Mouse (Mus musculus): ENCODE data around the gene Atp5c1. TPM values are rescaled to one million over a fixed set of nuclear protein-coding genes. Genes with fewer than 3 reads are reported as not detected.

The Atp5c1 gene
- polyA plus RNA-seq, 1 experiment: 334 TPM

GRCm38 (mm10) chr2:10094327-10095100 is 14.2 kb upstream of the Atp5c1 start:
- no peak for TF ChIP-seq POLR2A (IDR thresholded peaks at IDR 0.05; ENCODE audit: borderline replicate concordance, extremely low read depth, insufficient read depth, insufficient read length, poor library complexity, severe bottlenecking)
- no peak for TF ChIP-seq CTCF (IDR thresholded peaks at IDR 0.05; ENCODE audit: borderline replicate concordance, extremely low read depth, insufficient read depth, insufficient read length)
- no peak for DNase-seq (ENCODE audit: low read depth)

DNA sequence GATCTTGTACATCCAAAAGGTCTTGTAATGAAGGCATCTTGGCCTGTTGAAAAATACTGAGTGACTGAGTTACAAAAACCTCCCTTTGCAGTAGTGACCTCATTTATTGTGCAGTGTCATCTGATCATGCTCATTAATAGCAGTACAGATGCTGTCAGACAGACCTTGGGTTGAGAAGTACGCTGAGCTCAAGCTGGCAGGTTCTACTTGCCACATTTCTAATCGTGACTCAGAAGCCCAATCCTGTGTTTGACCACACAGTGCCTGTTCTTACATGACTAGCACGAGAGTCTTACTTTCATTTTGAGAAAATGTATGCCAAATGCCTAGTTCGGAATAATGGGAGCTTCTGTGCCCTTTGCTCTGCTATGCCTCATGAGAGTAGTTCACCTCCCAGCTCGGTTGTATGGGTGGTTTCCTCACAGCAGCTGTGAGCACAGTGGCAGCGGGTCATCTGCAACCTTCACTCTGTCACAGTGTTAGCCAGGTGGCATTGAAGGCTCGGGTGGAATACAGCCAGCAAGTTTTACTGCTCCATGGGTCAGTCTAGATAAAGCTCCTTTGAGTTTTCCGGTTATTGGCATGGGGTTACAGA is 7.0 kb upstream of the Atp5c1 start:
- TF ChIP-seq CTCF (IDR thresholded peaks at IDR 0.05; ENCODE audit: borderline replicate concordance, extremely low read depth, insufficient read depth, insufficient read length) (no peak), POLR2A (IDR thresholded peaks at IDR 0.05; ENCODE audit: borderline replicate concordance, extremely low read depth, insufficient read depth, insufficient read length, poor library complexity, severe bottlenecking) (no peak)

DNA sequence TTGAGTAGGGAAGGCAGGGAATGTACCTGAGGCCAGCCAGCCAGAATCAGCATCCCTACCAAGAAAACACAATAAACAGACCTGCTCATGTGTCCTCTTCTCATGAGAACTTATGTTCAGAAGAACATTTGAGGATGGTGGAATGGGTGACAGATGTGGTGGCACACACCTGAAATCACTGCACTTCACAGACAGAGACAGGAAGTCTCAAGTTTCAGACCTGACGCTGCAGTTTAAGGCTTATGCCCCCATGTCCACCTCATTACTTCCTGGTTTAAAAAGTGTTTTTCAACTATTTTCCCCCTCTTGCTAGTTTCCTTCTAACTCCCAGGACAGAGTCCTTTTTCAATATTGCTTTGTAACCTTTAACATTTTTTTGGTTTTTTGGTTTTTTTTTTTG is 2.4 kb upstream of the Atp5c1 start:
- no peak for TF ChIP-seq POLR2A (IDR thresholded peaks at IDR 0.05; ENCODE audit: borderline replicate concordance, extremely low read depth, insufficient read depth, insufficient read length, poor library complexity, severe bottlenecking)
- no peak for TF ChIP-seq CTCF (IDR thresholded peaks at IDR 0.05; ENCODE audit: borderline replicate concordance, extremely low read depth, insufficient read depth, insufficient read length)
- no peak for DNase-seq (ENCODE audit: low read depth)

More for the DNA sequence above, 7.0 kb upstream of the Atp5c1 start:
- no peak for DNase-seq (ENCODE audit: low read depth)

DNA sequence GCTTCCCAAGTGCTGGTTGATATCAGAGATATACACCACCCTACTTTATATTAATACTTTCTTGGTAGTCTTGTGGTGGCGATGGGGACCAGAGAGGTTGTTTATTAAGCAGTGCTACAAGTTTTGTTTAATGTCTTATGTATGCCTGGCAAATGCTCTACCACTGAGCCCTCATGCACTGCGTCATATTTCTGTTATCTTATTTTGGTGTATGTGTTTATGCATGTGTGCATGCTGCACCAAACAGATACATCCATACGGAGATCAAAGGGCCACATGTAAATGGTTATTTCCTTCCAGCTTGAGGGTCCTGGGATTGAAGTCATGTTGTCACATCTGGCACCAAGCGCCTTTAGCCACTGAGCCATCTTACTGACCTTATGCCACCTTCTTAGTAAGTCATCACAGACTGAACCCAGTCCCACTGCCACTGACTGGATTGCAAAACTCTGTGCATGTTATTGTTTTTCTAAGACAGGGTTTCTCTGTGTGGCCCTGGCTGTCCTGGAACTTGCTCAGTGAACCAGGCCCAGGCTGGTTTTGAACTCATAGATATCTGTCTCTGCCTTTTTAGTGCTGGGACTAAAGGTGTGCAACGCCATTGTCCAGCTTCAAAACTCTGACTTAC is 1.3 kb upstream of the Atp5c1 start:
- DNase-seq (ENCODE audit: low read depth): no peak
- TF ChIP-seq CTCF (IDR thresholded peaks at IDR 0.05; ENCODE audit: borderline replicate concordance, extremely low read depth, insufficient read depth, insufficient read length) (no peak), POLR2A (IDR thresholded peaks at IDR 0.05; ENCODE audit: borderline replicate concordance, extremely low read depth, insufficient read depth, insufficient read length, poor library complexity, severe bottlenecking) (no peak)

DNA sequence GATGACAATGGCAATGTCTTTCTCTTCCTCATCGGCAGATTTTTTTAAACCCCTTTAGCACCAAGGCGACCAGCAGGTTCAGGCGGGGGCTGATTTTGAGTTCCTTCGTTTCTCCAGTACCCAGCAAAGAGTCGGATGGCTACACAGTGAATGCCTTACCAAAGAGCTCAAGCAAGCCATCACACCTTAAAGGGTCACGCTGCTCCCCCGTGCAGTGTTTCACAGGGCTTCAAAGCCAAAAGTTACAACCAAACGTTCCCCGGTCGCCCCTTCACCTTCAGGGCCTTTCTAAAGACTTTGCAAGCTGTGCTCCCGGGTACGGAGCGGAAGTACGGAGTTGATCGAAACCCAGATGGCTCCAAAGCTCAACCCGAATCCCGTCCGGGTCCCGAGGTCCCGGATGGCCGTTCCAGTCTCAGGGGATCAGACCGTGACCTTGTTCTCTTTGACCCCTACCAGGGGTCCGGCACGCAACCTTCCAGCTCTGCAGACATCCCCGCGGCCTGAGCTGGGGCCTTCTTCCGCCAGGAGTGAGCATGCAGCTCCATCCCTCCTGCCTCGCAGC is 483 bp downstream of the Atp5c1 start:
- TF ChIP-seq POLR2A (IDR thresholded peaks at IDR 0.05; ENCODE audit: borderline replicate concordance, extremely low read depth, insufficient read depth, insufficient read length, poor library complexity, severe bottlenecking) (no peak), CTCF (IDR thresholded peaks at IDR 0.05; ENCODE audit: borderline replicate concordance, extremely low read depth, insufficient read depth, insufficient read length) (no peak)

DNA sequence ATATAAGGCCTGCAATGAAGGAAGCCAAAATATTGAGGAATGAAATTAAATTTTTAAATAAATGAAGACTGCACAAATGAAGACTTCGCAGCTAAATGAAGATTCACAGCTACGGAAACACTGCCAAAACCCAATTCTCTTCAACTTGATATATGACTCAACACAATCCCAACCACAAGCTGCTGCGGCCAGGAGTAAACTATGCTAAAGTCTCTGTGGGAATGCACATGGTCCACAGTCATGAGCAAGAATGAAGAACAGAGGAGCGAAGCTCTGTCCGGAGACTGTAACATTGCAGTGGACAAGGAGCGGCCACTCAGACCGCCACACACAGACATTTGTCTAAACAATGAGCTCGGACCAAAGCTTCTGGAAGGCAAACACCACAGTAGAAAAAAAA is 3.6 kb downstream of the Atp5c1 start:
- DNase-seq (ENCODE audit: low read depth): no peak
- TF ChIP-seq CTCF (IDR thresholded peaks at IDR 0.05; ENCODE audit: borderline replicate concordance, extremely low read depth, insufficient read depth, insufficient read length) (no peak), POLR2A (IDR thresholded peaks at IDR 0.05; ENCODE audit: borderline replicate concordance, extremely low read depth, insufficient read depth, insufficient read length, poor library complexity, severe bottlenecking) (no peak)

More for the DNA sequence above, 483 bp downstream of the Atp5c1 start:
- DNase-seq (ENCODE audit: low read depth): no peak

GRCm38 (mm10) chr2:10074470-10074869 is 5.8 kb downstream of the Atp5c1 start:
- DNase-seq (ENCODE audit: low read depth): no peak
- TF ChIP-seq POLR2A (IDR thresholded peaks at IDR 0.05; ENCODE audit: borderline replicate concordance, extremely low read depth, insufficient read depth, insufficient read length, poor library complexity, severe bottlenecking) (no peak), CTCF (IDR thresholded peaks at IDR 0.05; ENCODE audit: borderline replicate concordance, extremely low read depth, insufficient read depth, insufficient read length) (no peak)

- TF ChIP-seq POLR2A (IDR thresholded peaks at IDR 0.05; ENCODE audit: borderline replicate concordance, extremely low read depth, insufficient read depth, insufficient read length, poor library complexity, severe bottlenecking) (no peak), CTCF (IDR thresholded peaks at IDR 0.05; ENCODE audit: borderline replicate concordance, extremely low read depth, insufficient read depth, insufficient read length) (no peak)
- no peak for DNase-seq (ENCODE audit: low read depth)
Observed at GRCm38 (mm10) chr2:10071751-10072150, 8.6 kb downstream of the Atp5c1 start.

- no peak for DNase-seq (ENCODE audit: low read depth)
- TF ChIP-seq POLR2A (IDR thresholded peaks at IDR 0.05; ENCODE audit: borderline replicate concordance, extremely low read depth, insufficient read depth, insufficient read length, poor library complexity, severe bottlenecking) (no peak), CTCF (IDR thresholded peaks at IDR 0.05; ENCODE audit: borderline replicate concordance, extremely low read depth, insufficient read depth, insufficient read length) (no peak)
Observed at GRCm38 (mm10) chr2:10058836-10059235, 21.5 kb downstream of the Atp5c1 start.

DNA sequence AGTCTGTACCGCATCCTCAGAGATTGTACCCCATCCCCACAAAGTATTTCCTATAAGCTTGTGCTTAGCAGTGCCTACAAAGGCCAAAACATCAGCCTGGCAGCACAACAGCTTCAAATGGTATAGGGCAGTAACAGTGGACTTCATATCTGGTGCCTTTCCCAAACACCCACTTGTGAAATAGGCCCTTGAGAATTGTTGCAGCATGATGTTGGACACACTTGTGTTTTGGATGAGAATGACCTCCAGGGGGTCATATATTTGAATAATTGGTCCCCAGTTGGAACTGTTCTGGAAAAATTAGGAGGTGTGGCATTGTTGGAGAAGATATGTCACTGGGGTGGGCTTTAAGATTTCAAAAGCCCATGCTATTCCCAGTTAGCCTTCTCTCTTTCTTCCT is 28.3 kb downstream of the Atp5c1 start:
- DNase-seq (ENCODE audit: low read depth): no peak
- TF ChIP-seq POLR2A (IDR thresholded peaks at IDR 0.05; ENCODE audit: borderline replicate concordance, extremely low read depth, insufficient read depth, insufficient read length, poor library complexity, severe bottlenecking) (no peak), CTCF (IDR thresholded peaks at IDR 0.05; ENCODE audit: borderline replicate concordance, extremely low read depth, insufficient read depth, insufficient read length) (no peak)

GRCm38 (mm10) chr2:10050878-10051277 is 29.4 kb downstream of the Atp5c1 start:
- TF ChIP-seq CTCF (IDR thresholded peaks at IDR 0.05; ENCODE audit: borderline replicate concordance, extremely low read depth, insufficient read depth, insufficient read length) (no peak), POLR2A (IDR thresholded peaks at IDR 0.05; ENCODE audit: borderline replicate concordance, extremely low read depth, insufficient read depth, insufficient read length, poor library complexity, severe bottlenecking) (no peak)
- DNase-seq (ENCODE audit: low read depth): peak; percentile 34
